Mouse (Mus musculus) stomach, postnatal 0 days (tissue): ENCODE measurements around the gene Asb6.

Experiments used
- CTCF ChIP-seq: IDR thresholded peaks from 2 replicates; pipeline ENCODE4 v1.5.1; 2016; ENCODE audit warnings: antibody characterized with exemption, low read depth, mild to moderate bottlenecking, moderate library complexity
- EP300 ChIP-seq: optimal IDR thresholded peaks from 2 replicates; pipeline ENCODE3; 2016; ENCODE audit warnings: antibody characterized with exemption

- TF ChIP-seq CTCF (no peak), EP300 (no peak)
These were observed 29.6 kb upstream of the Asb6 start for GRCm38 (mm10) chr2:30859782-30860181.
